Mouse (Mus musculus): ENCODE measurements at regions not wholly inside any gene's neighbourhood (a gene's known extent, or its start where the extent isn't known, plus 50 kb on each side); places are given as distances from the start of the nearest gene placed in this dataset.

- no peak for TF ChIP-seq CTCF (IDR thresholded peaks at IDR 0.05)
- TF ChIP-seq EP300 (IDR thresholded peaks at IDR 0.05) = no peak
Measured at GRCm38 (mm10) chr3:27764556-27764955, 53.4 kb upstream of the Fndc3b start.

Data from lung, postnatal 0 days (tissue).